Mouse (Mus musculus) MEL (cell line): ENCODE measurements around the gene Kcnd3. TPM values are rescaled to one million over a fixed set of nuclear protein-coding genes. Genes with fewer than 3 reads are reported as not detected.

Source experiments
- DNase-seq: peaks from one replicate; pipeline ENCODE4 v3.0.0; 2011; ENCODE audit warnings: low read depth, low spot score
- H3K27ac ChIP-seq: 2 replicates; pipeline ENCODE4 v1.5.1; 2012; ENCODE audit warnings: low read depth, mild to moderate bottlenecking, control low read depth, low read length, moderate library complexity; ENCODE audit not compliant: control insufficient read depth
- H3K27me3 ChIP-seq, 2 experiments: fragments of 150-350 bp in 1 of 2; sonication (generic) in 1 of 2; 2 replicates each; pipeline ENCODE4 v1.6.1; 2012; ENCODE audit warnings: low read length in 2 of 2, mild to moderate bottlenecking in 2 of 2, improper control_type of control experiment in 1 of 2, moderate library complexity in 1 of 2; ENCODE audit not compliant: insufficient read depth in 2 of 2, control insufficient read depth in 1 of 2
- H3K36me3 ChIP-seq, 2 experiments: 2 replicates each; pipeline ENCODE4 v1.6.1; 2012 to 2014; ENCODE audit warnings: low read length in 2 of 2, improper control_type of control experiment in 1 of 2, inconsistent platforms in 1 of 2, mild to moderate bottlenecking in 1 of 2; ENCODE audit not compliant: insufficient read depth in 2 of 2, control insufficient read depth in 1 of 2
- H3K4me1 ChIP-seq, 2 experiments: fragments of 150-350 bp in 1 of 2; sonication (generic) in 1 of 2; 2 replicates each; pipeline ENCODE4 v1.6.1; 2012; ENCODE audit warnings: low read length in 2 of 2, improper control_type of control experiment in 1 of 2, mild to moderate bottlenecking in 1 of 2; ENCODE audit not compliant: insufficient read depth in 2 of 2, control insufficient read depth in 1 of 2
- H3K4me3 ChIP-seq, 2 experiments: fragments of 150-350 bp in 1 of 2; sonication (generic) in 1 of 2; 2 replicates each; pipeline ENCODE4 v1.5.1; 2012; ENCODE audit warnings: low read depth in 2 of 2, low read length in 2 of 2, mild to moderate bottlenecking in 2 of 2, moderate library complexity in 2 of 2, control low read depth in 1 of 2, improper control_type of control experiment in 1 of 2; ENCODE audit not compliant: control insufficient read depth in 1 of 2, insufficient read depth in 1 of 2
- H3K79me2 ChIP-seq: 2 replicates; pipeline ENCODE4 v1.6.1; 2012; ENCODE audit warnings: mild to moderate bottlenecking, low read length, moderate library complexity; ENCODE audit not compliant: control insufficient read depth, poor library complexity, insufficient read depth
- H3K9ac ChIP-seq: 2 replicates; pipeline ENCODE4 v1.6.1; 2012; ENCODE audit warnings: low read depth, mild to moderate bottlenecking, control low read depth, low read length, moderate library complexity; ENCODE audit not compliant: control insufficient read depth, poor library complexity, severe bottlenecking
- H3K9me3 ChIP-seq: fragments of 150-350 bp; sonication (generic); replicated peaks from 2 replicates; pipeline ENCODE4 v1.6.1; 2012; ENCODE audit warnings: mild to moderate bottlenecking, low read length, improper control_type of control experiment, moderate library complexity; ENCODE audit not compliant: insufficient read depth
- BHLHE40 ChIP-seq: IDR thresholded peaks from 2 replicates; pipeline ENCODE4 v1.6.1; 2012; ENCODE audit warnings: low read depth, mild to moderate bottlenecking, inconsistent platforms, low read length, improper control_type of control experiment, borderline replicate concordance
- CHD2 ChIP-seq: IDR thresholded peaks from 2 replicates; pipeline ENCODE4 v1.6.1; 2011; ENCODE audit warnings: low read length, improper control_type of control experiment
- CTCF ChIP-seq, 3 experiments: IDR thresholded peaks in 2 of 3; conservative IDR thresholded peaks in 1 of 3; 2 replicates each; pipeline ENCODE4 v1.5.1; 2011 to 2012; ENCODE audit warnings: low read length in 3 of 3, low read depth in 2 of 3, mild to moderate bottlenecking in 2 of 3, improper control_type of control experiment in 1 of 3, inconsistent platforms in 1 of 3, mixed read lengths in 1 of 3, moderate library complexity in 1 of 3; ENCODE audit not compliant: control insufficient read depth in 1 of 3, insufficient read depth in 1 of 3, poor library complexity in 1 of 3, severe bottlenecking in 1 of 3
- E2F4 ChIP-seq: IDR thresholded peaks from 2 replicates; pipeline ENCODE4 v1.6.1; 2011; ENCODE audit warnings: low read depth, low read length, improper control_type of control experiment, borderline replicate concordance
- ELF1 ChIP-seq: IDR thresholded peaks from 2 replicates; pipeline ENCODE4 v1.6.1; 2014; ENCODE audit warnings: low read depth, mild to moderate bottlenecking, inconsistent platforms, low read length, improper control_type of control experiment, moderate library complexity
- EP300 ChIP-seq, 2 experiments: IDR thresholded peaks; 2 replicates each; pipeline ENCODE4 v1.6.1; 2011; ENCODE audit warnings: improper control_type of control experiment in 2 of 2, low read length in 2 of 2, low read depth in 1 of 2, mild to moderate bottlenecking in 1 of 2
- ETS1 ChIP-seq: IDR thresholded peaks from 2 replicates; pipeline ENCODE4 v1.6.1; 2012; ENCODE audit warnings: low read depth, mild to moderate bottlenecking, inconsistent platforms, low read length, improper control_type of control experiment, moderate library complexity
- GABPA ChIP-seq: IDR thresholded peaks from 2 replicates; pipeline ENCODE4 v1.6.1; 2012; ENCODE audit warnings: low read depth, mild to moderate bottlenecking, inconsistent platforms, low read length, improper control_type of control experiment, moderate library complexity
- HCFC1 ChIP-seq: IDR thresholded peaks from 2 replicates; pipeline ENCODE4 v1.6.1; 2012; ENCODE audit warnings: low read depth, mild to moderate bottlenecking, inconsistent platforms, low read length, improper control_type of control experiment, moderate library complexity
- MAZ ChIP-seq: IDR thresholded peaks from 2 replicates; pipeline ENCODE4 v1.6.1; 2012; ENCODE audit warnings: low read depth, mild to moderate bottlenecking, inconsistent platforms, low read length, improper control_type of control experiment
- MEF2A ChIP-seq: IDR thresholded peaks from 2 replicates; pipeline ENCODE4 v1.6.1; 2014; ENCODE audit warnings: low read depth, mild to moderate bottlenecking, inconsistent platforms, low read length, improper control_type of control experiment; ENCODE audit not compliant: poor library complexity, insufficient replicate concordance, severe bottlenecking; ENCODE audit errors: extremely low read depth
- NELFE ChIP-seq: IDR thresholded peaks from 2 replicates; pipeline ENCODE4 v1.6.1; 2011; ENCODE audit warnings: low read depth, low read length, improper control_type of control experiment
- POLR2A ChIP-seq, 2 experiments: IDR thresholded peaks; 2 replicates each; pipeline ENCODE4 v1.6.1; 2011 to 2012; ENCODE audit warnings: low read length in 2 of 2, mild to moderate bottlenecking in 2 of 2, control low read depth in 1 of 2, improper control_type of control experiment in 1 of 2, low read depth in 1 of 2, moderate library complexity in 1 of 2; ENCODE audit not compliant: control insufficient read depth in 1 of 2, insufficient read depth in 1 of 2, poor library complexity in 1 of 2
- RAD21 ChIP-seq: IDR thresholded peaks from 2 replicates; pipeline ENCODE4 v1.6.1; 2011; ENCODE audit warnings: mild to moderate bottlenecking, low read depth, low read length, improper control_type of control experiment
- RCOR1 ChIP-seq: IDR thresholded peaks from 2 replicates; pipeline ENCODE4 v1.6.1; 2012; ENCODE audit warnings: low read depth, mild to moderate bottlenecking, inconsistent platforms, low read length, improper control_type of control experiment
- SIN3A ChIP-seq: IDR thresholded peaks from 2 replicates; pipeline ENCODE4 v1.6.1; 2012; ENCODE audit warnings: low read length, improper control_type of control experiment, inconsistent platforms
- TBP ChIP-seq: IDR thresholded peaks from 2 replicates; pipeline ENCODE4 v1.8.0; 2011; ENCODE audit warnings: low read depth, low read length, improper control_type of control experiment
- UBTF ChIP-seq: IDR thresholded peaks from 2 replicates; pipeline ENCODE4 v1.6.1; 2012; ENCODE audit warnings: low read depth, mild to moderate bottlenecking, inconsistent platforms, low read length, improper control_type of control experiment, moderate library complexity, borderline replicate concordance; ENCODE audit not compliant: insufficient read depth
- USF1 ChIP-seq: IDR thresholded peaks from 2 replicates; pipeline ENCODE4 v1.6.1; 2014; ENCODE audit warnings: low read depth, mild to moderate bottlenecking, inconsistent platforms, low read length, improper control_type of control experiment, moderate library complexity
- USF2 ChIP-seq, 2 experiments: IDR thresholded peaks; 2 replicates each; pipeline ENCODE4 v1.6.1; 2011 to 2012; ENCODE audit warnings: improper control_type of control experiment in 2 of 2, low read length in 2 of 2, borderline replicate concordance in 1 of 2, inconsistent platforms in 1 of 2, low read depth in 1 of 2, mild to moderate bottlenecking in 1 of 2; ENCODE audit not compliant: insufficient read depth in 1 of 2
- ZMIZ1 ChIP-seq: IDR thresholded peaks from 2 replicates; pipeline ENCODE4 v1.6.1; 2012; ENCODE audit warnings: low read depth, mild to moderate bottlenecking, inconsistent platforms, low read length, improper control_type of control experiment, moderate library complexity
- ZNF384 ChIP-seq: IDR thresholded peaks from 2 replicates; pipeline ENCODE4 v1.6.1; 2012; ENCODE audit warnings: low read depth, mild to moderate bottlenecking, inconsistent platforms, low read length, improper control_type of control experiment
- polyA plus RNA-seq, 2 experiments: library from polyadenylated mRNA; stranded (reverse) in 1 of 2; unstranded in 1 of 2; fragments of >175 nt in 1 of 2; fragments of >200 nt in 1 of 2; gene quantifications; 2 replicates each; pipeline versions ENCODE4 v1.2.1 to v1.2.4; 2012; ENCODE audit warnings: low replicate concordance in 2 of 2, low read depth in 1 of 2; ENCODE audit not compliant: insufficient read length in 2 of 2, insufficient read depth in 1 of 2, missing spikeins in 1 of 2
- total RNA-seq: library from RNA; depleted of rRNA; stranded (reverse); fragments of 300-350 nt; gene quantifications from 2 replicates; pipeline ENCODE4 v1.2.3, GENCODE M21; 2012

Kcnd3 gene
- total and polyA plus RNA-seq, 3 experiments = 0.01 TPM; not detected in 2

DNA sequence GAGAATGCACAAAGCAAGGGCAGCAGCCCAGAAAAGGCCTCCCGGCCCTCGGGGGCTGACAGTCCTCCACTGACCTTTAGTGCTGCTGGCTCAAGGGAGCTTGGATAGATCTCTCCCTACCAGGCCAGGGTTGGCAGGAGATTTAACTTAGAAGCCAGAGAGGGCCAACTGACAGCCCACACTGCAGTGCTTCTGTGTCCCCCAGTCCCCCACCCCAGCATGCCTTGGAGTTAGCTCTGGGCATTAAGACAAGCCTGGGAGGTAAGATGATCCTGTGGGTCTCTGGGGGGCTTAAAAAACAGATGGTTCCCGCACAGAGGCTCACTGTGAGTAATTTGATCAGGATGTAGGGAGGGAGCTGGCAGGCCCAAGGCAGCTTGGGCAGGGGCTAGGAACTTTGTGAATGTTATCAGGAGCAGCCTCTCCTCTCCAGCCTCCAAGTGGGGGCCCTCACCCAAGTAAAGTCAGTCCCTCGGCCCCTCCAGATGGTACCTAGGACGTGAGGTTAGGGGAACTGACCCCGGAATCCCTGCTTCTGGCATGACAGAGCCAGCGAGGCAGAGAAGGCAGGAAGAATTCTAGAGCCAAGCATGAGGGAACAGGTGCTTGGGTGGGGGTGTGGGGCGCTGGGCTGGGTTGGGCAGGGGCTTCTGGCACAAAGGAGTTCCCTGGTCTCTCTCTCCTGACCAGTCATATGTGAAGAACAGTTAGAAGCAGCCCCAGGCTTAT lies 262.1 kb downstream of the Kcnd3 start:
- H3K4me3 ChIP-seq = no peak overlapping the region
- no peaks in the 10 kb centered on the region for H3K36me3 ChIP-seq
- H3K4me1 ChIP-seq = peaks cover 0 to 3% of the 10 kb centered on the region in 2 experiments; a peak in 1 of 4 replicates
- H3K9ac ChIP-seq = no peak overlapping the region
- H3K27me3 ChIP-seq = no peaks in the 10 kb centered on the region
- no peaks in the 10 kb centered on the region for H3K79me2 ChIP-seq
- no peak for DNase-seq
- no peak for TF ChIP-seq CTCF (IDR thresholded peaks at IDR 0.05 in 2 of 3, conservative IDR thresholded peaks at IDR 0.05 in 1 of 3; ENCODE audit: control insufficient read depth in 1 of 3, insufficient read depth in 1 of 3, low read depth in 2 of 3, low read length in 3 of 3, poor library complexity in 1 of 3, severe bottlenecking in 1 of 3)
- TF ChIP-seq USF1 = no peak
- TF ChIP-seq HCFC1 = no peak
- TF ChIP-seq ZNF384 = no peak
- H3K9me3 ChIP-seq = no peaks in the 10 kb centered on the region
- H3K27ac ChIP-seq = no peak overlapping the region

DNA sequence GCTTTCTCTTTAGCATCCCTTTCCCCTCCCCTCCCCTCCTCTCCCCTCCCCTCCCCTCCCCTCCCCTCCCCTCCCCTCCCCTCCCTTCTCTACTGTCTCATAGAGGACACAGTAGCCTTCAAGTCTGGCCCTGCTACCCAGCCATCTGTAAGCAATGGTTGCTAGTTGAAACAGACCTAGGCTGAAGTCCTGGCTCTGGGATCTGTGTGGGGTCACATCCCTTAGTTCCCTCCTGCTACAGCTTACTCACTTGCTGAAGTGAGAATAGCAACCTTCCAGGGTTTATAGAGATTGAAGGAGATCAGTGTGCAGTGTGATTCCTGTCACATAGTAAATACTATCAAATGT lies 262.7 kb downstream of the Kcnd3 start:
- no peak overlapping the region for H3K9ac ChIP-seq
- no peak overlapping the region for H3K4me3 ChIP-seq
- H3K27ac ChIP-seq = no peak overlapping the region
- DNase-seq = no peak
- TF ChIP-seq ZMIZ1 (no peak), NELFE (no peak), TBP (no peak), SIN3A (no peak), GABPA (no peak), RAD21 (no peak), POLR2A (IDR thresholded peaks at IDR 0.05; ENCODE audit: control insufficient read depth in 1 of 2, insufficient read depth in 1 of 2, low read depth in 1 of 2, low read length in 2 of 2, poor library complexity in 1 of 2) (no peak), UBTF (no peak), ZNF384 (no peak), BHLHE40 (no peak), RCOR1 (no peak), MAZ (no peak), EP300 (IDR thresholded peaks at IDR 0.05; ENCODE audit: low read depth in 1 of 2, low read length in 2 of 2) (no peak), MEF2A (no peak), E2F4 (no peak), CHD2 (no peak), USF2 (IDR thresholded peaks at IDR 0.05; ENCODE audit: borderline replicate concordance in 1 of 2, insufficient read depth in 1 of 2, low read depth in 1 of 2, low read length in 2 of 2) (no peak), ETS1 (no peak), ELF1 (no peak)
- no peaks in the 10 kb centered on the region for H3K9me3 ChIP-seq
- no peaks in the 10 kb centered on the region for H3K79me2 ChIP-seq
- H3K27me3 ChIP-seq = no peaks in the 10 kb centered on the region
- peaks cover 0 to 2% of the 10 kb centered on the region in 2 experiments; a peak in 1 of 4 replicates for H3K4me1 ChIP-seq
- no peaks in the 10 kb centered on the region for H3K36me3 ChIP-seq
